Mouse (Mus musculus) hindbrain, embryonic 14.5 days (tissue): ENCODE data around the gene Lyrm2. TPM values are rescaled to one million over a fixed set of nuclear protein-coding genes. Genes with fewer than 3 reads are reported as not detected.

Source experiments
- ATAC-seq: fragments of 200-750 bp; cut with Nextera tagmentation; 2 replicates; pipeline ENCODE4 v1.8.0; 2017; ENCODE audit warnings: moderate number of reproducible peaks, mild to moderate bottlenecking, moderate TSS enrichment, moderate library complexity; ENCODE audit not compliant: low FRiP score
- DNase-seq: peaks from one replicate; pipeline ENCODE4 v3.0.0-alpha.2; 2015; ENCODE audit warnings: low spot score
- H3K27ac ChIP-seq: fragments of 300-500 bp; sonication (generic); 2 replicates; pipeline ENCODE4 v1.5.1; 2014; ENCODE audit warnings: mild to moderate bottlenecking, moderate library complexity
- H3K27me3 ChIP-seq: fragments of 300-500 bp; sonication (generic); 2 replicates; pipeline ENCODE4 v1.6.1; 2014; ENCODE audit warnings: mild to moderate bottlenecking, low read length, mixed read lengths; ENCODE audit not compliant: control insufficient read depth, insufficient read depth
- H3K36me3 ChIP-seq: fragments of 300-500 bp; sonication (generic); replicated peaks from 2 replicates; pipeline ENCODE4 v1.6.1; 2014; ENCODE audit not compliant: control insufficient read depth, insufficient read depth
- H3K4me1 ChIP-seq: fragments of 300-500 bp; sonication (generic); replicated peaks from 2 replicates; pipeline ENCODE4 v1.6.1; 2014; ENCODE audit warnings: antibody characterized with exemption, low read length, mixed read lengths; ENCODE audit not compliant: control insufficient read depth, insufficient read depth
- H3K4me2 ChIP-seq: fragments of 300-500 bp; sonication (generic); replicated peaks from 2 replicates; pipeline ENCODE4 v1.6.1; 2014; ENCODE audit warnings: mild to moderate bottlenecking, moderate library complexity
- H3K4me3 ChIP-seq: fragments of 300-500 bp; sonication (generic); replicated peaks from 2 replicates; pipeline ENCODE4 v1.5.1; 2014; ENCODE audit warnings: mild to moderate bottlenecking, low read length
- H3K9ac ChIP-seq: fragments of 300-500 bp; sonication (generic); 2 replicates; pipeline ENCODE4 v1.6.1; 2014
- H3K9me3 ChIP-seq: fragments of 300-500 bp; sonication (generic); 2 replicates; pipeline ENCODE4 v1.6.1; 2016; ENCODE audit warnings: low read length; ENCODE audit not compliant: control insufficient read depth
- WGBS: fragments of 180-500 bp; shearing (Covaris S2); extraction: QIAGEN DNeasy Blood & Tissue Kit; methylation state at CpG from one replicate; pipeline ENCODE4 v1.1.7; 2014; 5-methylcytosine and 5-hydroxymethylcytosine counted together
- polyA plus RNA-seq: library from polyadenylated mRNA; unstranded; fragments of >200 nt; fragmentation: Nextera tagmentation; extraction: Ambion mirVana; gene quantifications from 2 replicates; pipeline ENCODE4 v1.2.1, GENCODE M21; 2014

Gene Lyrm2
- polyA plus RNA-seq, 1 experiment from 2014 or later, result 120 TPM

DNA sequence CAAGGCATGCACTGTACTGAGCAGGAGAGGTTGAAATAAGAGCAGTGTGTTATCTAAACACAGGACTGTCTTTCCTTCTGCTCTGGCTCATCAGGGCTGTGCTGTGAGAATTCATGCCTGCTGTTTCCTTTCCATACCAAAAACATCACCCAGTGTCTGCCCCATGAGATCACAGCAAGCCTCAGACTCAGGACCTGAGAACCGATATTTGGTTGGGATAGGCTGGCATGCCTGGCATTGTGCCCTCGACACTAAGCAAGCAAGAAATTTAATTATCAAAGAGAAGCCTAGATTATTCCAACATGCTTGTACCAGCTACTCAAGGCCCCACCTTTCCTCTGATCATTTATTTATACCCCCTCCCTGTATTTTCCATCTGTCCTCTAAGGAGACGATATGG is 34.5 kb downstream of the Lyrm2 start:
- WGBS, result 80% methylated on average over 3 of the region's 3 CpGs
- no peak overlapping the region for H3K4me2 ChIP-seq

GRCm38 (mm10) chr4:32836071-32836470 is 36.0 kb downstream of the Lyrm2 start:
- ATAC-seq (no peak), DNase-seq (no peak)
- WGBS, result 89% methylated on average over 9 of the region's 9 CpGs
- H3K27me3 ChIP-seq, result no peaks in the 10 kb centered on the region
- H3K9ac ChIP-seq, result no peak overlapping the region
- no peaks in the 10 kb centered on the region for H3K36me3 ChIP-seq
- no peak overlapping the region for H3K4me2 ChIP-seq
- no peak overlapping the region for H3K27ac ChIP-seq
- H3K9me3 ChIP-seq, result no peaks in the 10 kb centered on the region
- no peaks in the 10 kb centered on the region for H3K4me1 ChIP-seq
- no peak overlapping the region for H3K4me3 ChIP-seq

More for the DNA sequence above, 34.5 kb downstream of the Lyrm2 start:
- no peaks in the 10 kb centered on the region for H3K9me3 ChIP-seq
- no peak overlapping the region for H3K4me3 ChIP-seq
- no peaks in the 10 kb centered on the region for H3K27me3 ChIP-seq
- no peak overlapping the region for H3K9ac ChIP-seq
- H3K36me3 ChIP-seq, result no peaks in the 10 kb centered on the region
- DNase-seq, result no peak
- no peak for ATAC-seq
- no peak overlapping the region for H3K27ac ChIP-seq
- no peaks in the 10 kb centered on the region for H3K4me1 ChIP-seq

DNA sequence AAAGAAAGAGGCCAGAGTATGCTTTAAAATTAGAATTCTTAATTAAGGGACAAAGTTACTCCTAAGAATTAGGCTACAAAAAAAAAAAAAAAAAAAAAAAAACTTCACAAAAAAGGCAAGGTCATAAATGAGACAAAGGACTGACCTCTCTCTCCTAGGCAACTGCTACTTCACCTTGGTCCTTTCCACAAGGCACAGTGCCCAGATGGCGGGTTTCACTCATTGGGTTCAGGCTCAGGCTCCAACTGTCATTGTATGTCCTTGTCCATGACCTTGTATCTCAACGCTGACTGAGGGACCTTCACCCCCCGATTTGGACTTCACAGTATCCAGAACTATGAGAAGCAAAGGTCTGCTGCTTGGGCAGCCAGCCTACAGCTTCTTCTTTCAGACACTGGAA is 38.3 kb downstream of the Lyrm2 start:
- no peak overlapping the region for H3K4me3 ChIP-seq
- no peak overlapping the region for H3K27ac ChIP-seq
- H3K27me3 ChIP-seq, result no peaks in the 10 kb centered on the region
- H3K36me3 ChIP-seq, result no peaks in the 10 kb centered on the region
- H3K9ac ChIP-seq, result no peak overlapping the region
- DNase-seq, result no peak
- no peak for ATAC-seq
- H3K4me2 ChIP-seq, result no peak overlapping the region
- no peaks in the 10 kb centered on the region for H3K9me3 ChIP-seq
- no peaks in the 10 kb centered on the region for H3K4me1 ChIP-seq
- 54% methylated on average over 3 of the region's 3 CpGs for WGBS

Other genes starting within 250 kb of the Lyrm2 start
- gene Gja10, start 197.5 kb upstream of the Lyrm2 start, polyA plus RNA-seq, result 0.22 TPM in 1 of 2 replicates, not detected in the other
- 33.9 and 34.6 TPM in 2 replicates for gene Casp8ap2, start 184.8 kb upstream of the Lyrm2 start, polyA plus RNA-seq
- gene Mdn1, start 143.1 kb upstream of the Lyrm2 start, polyA plus RNA-seq, result 19.8 and 23.3 TPM in 2 replicates
- 23.0 and 24.7 TPM in 2 replicates for gene Ankrd6, start 150.6 kb downstream of the Lyrm2 start, polyA plus RNA-seq
- 35.8 and 40.0 TPM in 2 replicates for gene Rragd, start 182.8 kb downstream of the Lyrm2 start, polyA plus RNA-seq
- gene Ube2j1, start 231.2 kb downstream of the Lyrm2 start, polyA plus RNA-seq, result 78.3 and 89.3 TPM in 2 replicates